Mouse (Mus musculus) gastrocnemius, postnatal 36 days (tissue): ENCODE measurements around the gene Ptk6. TPM values are rescaled to one million over a fixed set of nuclear protein-coding genes. Genes with fewer than 3 reads are reported as not detected.

Experiments used
- DNase-seq, 2 experiments: peaks; one replicate each; pipeline ENCODE4 v3.0.0; 2022
- intact Hi-C: fragments of 180-260 bp; cut with DNase I; formaldehyde crosslinking; loops from one replicate; pipeline ENCODE4 v1.15.1; 2025
- total RNA-seq, 2 experiments: library from RNA; stranded (reverse); gene quantifications; 2 replicates each; pipeline ENCODE4 v1.2.3; 2021

Ptk6 gene
- total RNA-seq, 2 experiments from 2014 or later = not detected

GRCm38 (mm10) chr2:181144675-181145074 lies 57.9 kb downstream of the Ptk6 start:
- DNase-seq = no peak
- intact Hi-C loops = no loop called here

Other genes starting within 250 kb of the Ptk6 start
- not detected for gene Nkain4, start 248.1 kb downstream of the Ptk6 start, total RNA-seq
- 10 to 100 TPM; 28.3 to 30.0 TPM for gene Arfgap1, start 235.6 kb downstream of the Ptk6 start, total RNA-seq
- gene Col20a1, start 216.3 kb downstream of the Ptk6 start, total RNA-seq = 1 to 10 TPM; 1.6 to 1.8 TPM
- under 1 TPM; 0.15 to 0.37 TPM for gene Chrna4, start 159.2 kb downstream of the Ptk6 start, total RNA-seq
- gene Kcnq2, start 67.5 kb downstream of the Ptk6 start, total RNA-seq = not detected
- gene Eef1a2, start 45.8 kb downstream of the Ptk6 start, total RNA-seq = 1,000 to 10,000 TPM; 2,073 to 2,141 TPM
- 10 to 100 TPM; 40.4 to 45.1 TPM for gene Ppdpf, start 15.5 kb downstream of the Ptk6 start, total RNA-seq
- under 1 TPM; 0.22 to 0.38 TPM for gene Srms, start 10.4 kb upstream of the Ptk6 start, total RNA-seq
- gene Fndc11, start 17.2 kb upstream of the Ptk6 start, total RNA-seq = not detected
- 1 to 10 TPM; 2.7 to 3.3 TPM for gene Helz2, start 39.2 kb upstream of the Ptk6 start, total RNA-seq
- 10 to 100 TPM in 1 of 2 experiments, 1 to 10 TPM in 1; 7.3 to 10.6 TPM for gene Gmeb2, start 85.2 kb upstream of the Ptk6 start, total RNA-seq
- gene Stmn3, start 111.7 kb upstream of the Ptk6 start, total RNA-seq = under 1 TPM in 1 of 2 experiments, not detected in 1; 0.31 TPM
- gene Rtel1, start 117.0 kb upstream of the Ptk6 start, total RNA-seq = 10 to 100 TPM in 1 of 2 experiments, 1 to 10 TPM in 1; 9.2 to 12.2 TPM
- 10 to 100 TPM; 11.3 to 11.5 TPM for gene Zgpat, start 162.1 kb upstream of the Ptk6 start, total RNA-seq
- gene Arfrp1, start 162.6 kb upstream of the Ptk6 start, total RNA-seq = 10 to 100 TPM; 21.5 to 26.1 TPM
- 1 to 10 TPM; 4.7 to 5.2 TPM for gene Lime1, start 177.3 kb upstream of the Ptk6 start, total RNA-seq